Mouse (Mus musculus) midbrain, embryonic 14.5 days (tissue): ENCODE measurements around the gene Cp. TPM values are rescaled to one million over a fixed set of nuclear protein-coding genes. Genes with fewer than 3 reads are reported as not detected.

ENCODE experiments used
- ATAC-seq: fragments of 200-750 bp; cut with Nextera tagmentation; 2 replicates; pipeline ENCODE4 v1.8.0; 2017; ENCODE audit warnings: moderate number of reproducible peaks, moderate library complexity; ENCODE audit not compliant: low FRiP score, low TSS enrichment
- DNase-seq: peaks from one replicate; pipeline ENCODE4 v3.0.0-alpha.2; 2015
- H3K27ac ChIP-seq: fragments of 300-500 bp; sonication (generic); replicated peaks from 2 replicates; pipeline ENCODE4 v1.5.1; 2014; ENCODE audit warnings: mild to moderate bottlenecking, low read depth, low read length, moderate library complexity
- H3K27me3 ChIP-seq: fragments of 300-500 bp; sonication (generic); 2 replicates; pipeline ENCODE4 v1.6.1; 2014; ENCODE audit warnings: low read length, control low read depth, mixed read lengths; ENCODE audit not compliant: control insufficient read depth, insufficient read depth
- H3K36me3 ChIP-seq: fragments of 300-500 bp; sonication (generic); 2 replicates; pipeline ENCODE4 v1.6.1; 2014; ENCODE audit warnings: low read length, control low read depth; ENCODE audit not compliant: control insufficient read depth, insufficient read depth
- H3K4me1 ChIP-seq: fragments of 300-500 bp; sonication (generic); 2 replicates; pipeline ENCODE4 v1.6.1; 2014; ENCODE audit warnings: mild to moderate bottlenecking, antibody characterized with exemption, low read length, control low read depth; ENCODE audit not compliant: control insufficient read depth, insufficient read depth
- H3K4me2 ChIP-seq: fragments of 300-500 bp; sonication (generic); 2 replicates; pipeline ENCODE4 v1.6.1; 2014; ENCODE audit warnings: mild to moderate bottlenecking, low read length, moderate library complexity
- H3K4me3 ChIP-seq: fragments of 300-500 bp; sonication (generic); replicated peaks from 2 replicates; pipeline ENCODE4 v1.5.1; 2014; ENCODE audit warnings: low read depth, low read length
- H3K9ac ChIP-seq: fragments of 300-500 bp; sonication (generic); replicated peaks from 2 replicates; pipeline ENCODE4 v1.6.1; 2014; ENCODE audit warnings: mild to moderate bottlenecking, low read length, moderate library complexity
- H3K9me3 ChIP-seq: fragments of 300-500 bp; sonication (generic); 2 replicates; pipeline ENCODE4 v1.6.1; 2016; ENCODE audit warnings: low read length, control low read depth, mixed read lengths; ENCODE audit not compliant: control insufficient read depth
- WGBS: fragments of 180-500 bp; shearing (Covaris S2); extraction: QIAGEN DNeasy Blood & Tissue Kit; methylation state at CpG from one replicate; pipeline ENCODE4 v1.1.7; 2014; 5-methylcytosine and 5-hydroxymethylcytosine counted together
- polyA plus RNA-seq: library from polyadenylated mRNA; unstranded; fragments of >200 nt; fragmentation: Nextera tagmentation; extraction: Ambion mirVana; gene quantifications from 2 replicates; pipeline ENCODE4 v1.2.1, GENCODE M21; 2014

Cp gene
- polyA plus RNA-seq, 1 experiment from 2014 or later: 12.9 TPM

- no peak overlapping the region for H3K4me2 ChIP-seq
- H3K27ac ChIP-seq: no peak overlapping the region
- no peaks in the 10 kb centered on the region for H3K36me3 ChIP-seq
- no peaks in the 10 kb centered on the region for H3K27me3 ChIP-seq
- H3K4me3 ChIP-seq: no peak overlapping the region
- no peaks in the 10 kb centered on the region for H3K9me3 ChIP-seq
- ATAC-seq: no peak
- 90% methylated on average over 3 of the region's 3 CpGs for WGBS
- no peak for DNase-seq
- H3K4me1 ChIP-seq: no peaks in the 10 kb centered on the region
- H3K9ac ChIP-seq: no peak overlapping the region
Measured at GRCm38 (mm10) chr3:19962769-19963513, 6.1 kb downstream of the Cp start.

GRCm38 (mm10) chr3:19964625-19965188, 7.9 kb downstream of the Cp start:
- H3K4me3 ChIP-seq: no peak overlapping the region
- DNase-seq (no peak), ATAC-seq (no peak)
- H3K36me3 ChIP-seq: no peaks in the 10 kb centered on the region
- H3K27ac ChIP-seq: no peak overlapping the region
- H3K4me2 ChIP-seq: no peak overlapping the region
- H3K9me3 ChIP-seq: no peaks in the 10 kb centered on the region
- no peaks in the 10 kb centered on the region for H3K4me1 ChIP-seq
- H3K9ac ChIP-seq: no peak overlapping the region
- no peaks in the 10 kb centered on the region for H3K27me3 ChIP-seq
- WGBS: 80% methylated on average over 2 of the region's 2 CpGs

GRCm38 (mm10) chr3:19965239-19965638, 8.4 kb downstream of the Cp start:
- no peak overlapping the region for H3K9ac ChIP-seq
- no peaks in the 10 kb centered on the region for H3K36me3 ChIP-seq
- no peaks in the 10 kb centered on the region for H3K27me3 ChIP-seq
- H3K9me3 ChIP-seq: no peaks in the 10 kb centered on the region
- DNase-seq (no peak), ATAC-seq (no peak)
- 91% methylated on average over 5 of the region's 5 CpGs for WGBS
- H3K4me2 ChIP-seq: no peak overlapping the region
- H3K4me3 ChIP-seq: no peak overlapping the region
- H3K4me1 ChIP-seq: no peaks in the 10 kb centered on the region
- no peak overlapping the region for H3K27ac ChIP-seq

- 60% methylated on average over 4 of the region's 4 CpGs for WGBS
- H3K4me1 ChIP-seq: no peaks in the 10 kb centered on the region
- H3K36me3 ChIP-seq: no peaks in the 10 kb centered on the region
- no peak overlapping the region for H3K4me3 ChIP-seq
- H3K27me3 ChIP-seq: no peaks in the 10 kb centered on the region
- DNase-seq: no peak
- no peak for ATAC-seq
- H3K9ac ChIP-seq: no peak overlapping the region
- H3K4me2 ChIP-seq: no peak overlapping the region
- H3K27ac ChIP-seq: no peak overlapping the region
- no peaks in the 10 kb centered on the region for H3K9me3 ChIP-seq
Measured at GRCm38 (mm10) chr3:19966072-19966471, 9.2 kb downstream of the Cp start.

- DNase-seq: no peak
- H3K9ac ChIP-seq: no peak overlapping the region
- no peaks in the 10 kb centered on the region for H3K4me1 ChIP-seq
- no peak for ATAC-seq
- no peak overlapping the region for H3K27ac ChIP-seq
- H3K4me2 ChIP-seq: no peak overlapping the region
- no peaks in the 10 kb centered on the region for H3K27me3 ChIP-seq
- H3K36me3 ChIP-seq: no peaks in the 10 kb centered on the region
- no peak overlapping the region for H3K4me3 ChIP-seq
- 61% methylated on average over 4 of the region's 4 CpGs for WGBS
- H3K9me3 ChIP-seq: no peaks in the 10 kb centered on the region
Measured at GRCm38 (mm10) chr3:19978474-19978873, 21.6 kb downstream of the Cp start.

- H3K4me2 ChIP-seq: no peak overlapping the region
- no peaks in the 10 kb centered on the region for H3K4me1 ChIP-seq
- 88% methylated on average over 2 of the region's 2 CpGs for WGBS
- H3K9ac ChIP-seq: no peak overlapping the region
- no peaks in the 10 kb centered on the region for H3K9me3 ChIP-seq
- no peak overlapping the region for H3K27ac ChIP-seq
- no peak for DNase-seq
- H3K4me3 ChIP-seq: no peak overlapping the region
- no peaks in the 10 kb centered on the region for H3K27me3 ChIP-seq
- no peaks in the 10 kb centered on the region for H3K36me3 ChIP-seq
- no peak for ATAC-seq
Measured at GRCm38 (mm10) chr3:19981156-19981555, 24.3 kb downstream of the Cp start.

GRCm38 (mm10) chr3:19982846-19983245, 26.0 kb downstream of the Cp start:
- H3K4me2 ChIP-seq: no peak overlapping the region
- no peaks in the 10 kb centered on the region for H3K9me3 ChIP-seq
- no peak overlapping the region for H3K9ac ChIP-seq
- ATAC-seq (no peak), DNase-seq (no peak)
- no peaks in the 10 kb centered on the region for H3K27me3 ChIP-seq
- H3K27ac ChIP-seq: no peak overlapping the region
- no peaks in the 10 kb centered on the region for H3K4me1 ChIP-seq
- no peaks in the 10 kb centered on the region for H3K36me3 ChIP-seq
- H3K4me3 ChIP-seq: no peak overlapping the region

GRCm38 (mm10) chr3:19986123-19986522, 29.3 kb downstream of the Cp start:
- H3K9me3 ChIP-seq: no peaks in the 10 kb centered on the region
- no peaks in the 10 kb centered on the region for H3K4me1 ChIP-seq
- no peak for ATAC-seq
- no peaks in the 10 kb centered on the region for H3K27me3 ChIP-seq
- DNase-seq: no peak
- H3K27ac ChIP-seq: no peak overlapping the region
- WGBS: 14% methylated on average over 3 of the region's 3 CpGs
- no peak overlapping the region for H3K4me2 ChIP-seq
- no peak overlapping the region for H3K9ac ChIP-seq
- H3K4me3 ChIP-seq: no peak overlapping the region
- H3K36me3 ChIP-seq: no peaks in the 10 kb centered on the region

- ATAC-seq (no peak), DNase-seq (no peak)
- Histone ChIP-seq H3K36me3 (no peaks in the 10 kb centered on the region), H3K27ac (no peak overlapping the region), H3K4me1 (no peaks in the 10 kb centered on the region), H3K4me3 (no peak overlapping the region), H3K9ac (no peak overlapping the region), H3K27me3 (no peaks in the 10 kb centered on the region), H3K4me2 (no peak overlapping the region), H3K9me3 (no peaks in the 10 kb centered on the region)
- 82% methylated on average over 3 of the region's 3 CpGs for WGBS
Measured at GRCm38 (mm10) chr3:19990031-19990430, 33.2 kb downstream of the Cp start.
